Mouse (Mus musculus) thymus, adult 2 months (tissue): ENCODE measurements at regions not wholly inside any gene's neighbourhood (a gene's known extent, or its start where the extent isn't known, plus 50 kb on each side); places are given as distances from the start of the nearest gene placed in this dataset.

Experiments used
- DNase-seq: peaks from one replicate; pipeline ENCODE4 v3.0.0; 2021
- H3K27ac ChIP-seq: fragments of 200-500 bp; 2 replicates; pipeline ENCODE4 v1.5.1; 2012; ENCODE audit warnings: low read length, control low read depth; ENCODE audit not compliant: control insufficient read depth, insufficient read depth
- H3K27me3 ChIP-seq: fragments of 200-500 bp; 2 replicates; pipeline ENCODE4 v1.6.1; 2012; ENCODE audit warnings: mild to moderate bottlenecking, low read length, moderate library complexity, mixed read lengths; ENCODE audit not compliant: control insufficient read depth, insufficient read depth
- H3K36me3 ChIP-seq: fragments of 200-500 bp; 2 replicates; pipeline ENCODE4 v1.6.1; 2012; ENCODE audit warnings: mild to moderate bottlenecking, low read length, moderate library complexity; ENCODE audit not compliant: control insufficient read depth, insufficient read depth
- H3K4me1 ChIP-seq: fragments of 200-500 bp; replicated peaks from 2 replicates; pipeline ENCODE4 v1.6.1; 2012; ENCODE audit warnings: low read length; ENCODE audit not compliant: control insufficient read depth, insufficient read depth
- H3K4me3 ChIP-seq: fragments of 200-500 bp; 2 replicates; pipeline ENCODE4 v1.5.1; 2012; ENCODE audit warnings: mild to moderate bottlenecking, low read length, control low read depth, moderate library complexity; ENCODE audit not compliant: control insufficient read depth, insufficient read depth
- CTCF ChIP-seq: fragments of 200-500 bp; IDR thresholded peaks from 2 replicates; pipeline ENCODE4 v1.5.1; 2012; ENCODE audit warnings: mild to moderate bottlenecking, control low read depth, low read length, moderate library complexity, borderline replicate concordance; ENCODE audit not compliant: control insufficient read depth, poor library complexity, insufficient read depth; ENCODE audit errors: extremely low read depth
- POLR2A ChIP-seq: fragments of 200-500 bp; IDR thresholded peaks from 2 replicates; pipeline ENCODE4 v1.6.1; 2012; ENCODE audit warnings: mild to moderate bottlenecking, low read length, control low read depth, moderate library complexity; ENCODE audit not compliant: control insufficient read depth, poor library complexity, insufficient read depth; ENCODE audit errors: extremely low read depth
- WGBS: fragments of 180-500 bp; shearing (Covaris S2); methylation state at CpG from one replicate; pipeline ENCODE4 v1.1.7; 2018; 5-methylcytosine and 5-hydroxymethylcytosine counted together

DNA sequence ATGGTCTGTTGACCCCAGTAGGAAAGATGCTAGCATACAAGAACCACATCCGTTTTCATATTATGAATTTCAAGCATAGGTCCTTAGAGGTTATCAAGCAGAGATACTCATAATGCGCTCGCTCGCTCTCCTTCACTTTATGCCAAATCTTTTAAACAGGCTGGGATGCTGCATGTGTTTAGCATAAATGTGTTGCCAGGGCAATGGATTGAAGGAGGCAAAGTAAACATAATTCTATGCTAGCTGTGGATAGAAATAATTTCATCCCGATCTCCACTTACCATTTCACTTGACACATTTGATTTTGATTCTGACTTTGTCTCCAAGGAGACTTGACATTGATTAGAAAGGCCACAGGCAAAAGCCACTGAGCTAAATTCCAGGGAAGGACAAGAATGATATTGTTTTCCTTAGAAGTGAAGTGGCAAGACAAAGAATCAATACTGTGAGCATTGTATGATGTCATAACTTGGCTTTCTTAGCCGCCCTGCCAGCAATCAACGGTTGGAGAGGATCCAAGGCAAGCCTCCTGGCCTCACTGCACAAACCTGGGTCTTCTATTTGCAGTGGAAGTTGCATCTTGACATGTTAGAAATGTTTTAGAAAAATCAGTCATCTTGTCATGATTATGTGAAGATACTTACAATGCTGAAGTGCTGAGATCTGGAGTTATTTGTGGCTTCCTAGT, 217.3 kb upstream of the Arglu1 start:
- Histone ChIP-seq H3K27ac (no peak overlapping the region), H3K27me3 (no peaks in the 10 kb centered on the region), H3K4me1 (no peaks in the 10 kb centered on the region), H3K4me3 (no peak overlapping the region), H3K36me3 (no peaks in the 10 kb centered on the region)
- DNase-seq = no peak
- 93% methylated on average over 7 of the region's 7 CpGs for WGBS
- no peak for TF ChIP-seq POLR2A
- no peak for TF ChIP-seq CTCF

DNA sequence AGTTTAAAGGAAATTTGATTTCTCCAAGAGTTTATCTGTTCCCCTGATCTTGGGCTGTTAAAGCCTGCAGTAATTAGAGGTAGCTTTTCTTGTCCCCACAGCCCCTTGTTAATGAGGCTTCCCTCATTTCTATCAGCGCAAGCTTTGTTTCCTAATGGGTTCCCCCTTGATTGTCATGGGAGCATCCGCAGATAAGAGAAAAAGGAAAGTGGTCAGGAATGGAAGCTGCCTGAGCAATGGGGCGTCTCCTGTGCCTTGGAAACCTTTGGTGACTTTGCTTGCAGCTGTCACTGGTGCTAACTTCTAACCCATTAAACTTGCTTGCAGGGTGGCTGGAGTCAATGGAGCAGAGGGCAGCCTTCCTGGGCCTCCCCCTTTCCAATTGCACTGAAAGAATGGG, 202.7 kb upstream of the Arglu1 start:
- TF ChIP-seq POLR2A = no peak
- no peak for TF ChIP-seq CTCF

DNA sequence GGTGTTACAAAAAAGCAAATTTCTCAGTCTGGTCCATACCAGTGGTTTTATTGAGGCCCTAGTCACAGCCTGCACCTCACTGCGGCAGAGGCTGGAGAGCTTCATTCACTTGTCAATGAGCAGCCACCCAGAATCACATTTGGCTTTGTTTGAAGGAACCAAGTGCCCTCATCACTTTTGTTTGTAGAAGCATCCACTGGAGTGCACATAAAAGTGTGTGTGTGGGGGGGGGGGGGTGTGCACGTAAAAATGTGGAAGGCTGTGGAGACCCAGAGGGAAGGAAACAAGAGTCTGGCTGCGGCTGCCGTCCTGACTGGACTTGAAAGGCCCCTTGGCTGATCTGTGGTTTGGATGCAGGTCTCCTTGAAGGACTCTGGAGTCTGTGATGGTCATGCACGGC, 187.0 kb upstream of the Arglu1 start:
- no peak for DNase-seq
- H3K4me3 ChIP-seq = no peak overlapping the region
- no peak overlapping the region for H3K27ac ChIP-seq
- H3K4me1 ChIP-seq = no peaks in the 10 kb centered on the region
- WGBS = 97% methylated on average over 5 of the region's 5 CpGs
- TF ChIP-seq POLR2A = no peak
- no peak for TF ChIP-seq CTCF
- no peaks in the 10 kb centered on the region for H3K27me3 ChIP-seq
- no peaks in the 10 kb centered on the region for H3K36me3 ChIP-seq

More for the DNA sequence above, 202.7 kb upstream of the Arglu1 start:
- no peak overlapping the region for H3K27ac ChIP-seq
- H3K36me3 ChIP-seq = no peaks in the 10 kb centered on the region
- H3K4me1 ChIP-seq = no peaks in the 10 kb centered on the region
- WGBS = 90% methylated on average over 3 of the region's 3 CpGs
- DNase-seq = no peak
- H3K27me3 ChIP-seq = no peaks in the 10 kb centered on the region
- no peak overlapping the region for H3K4me3 ChIP-seq

DNA sequence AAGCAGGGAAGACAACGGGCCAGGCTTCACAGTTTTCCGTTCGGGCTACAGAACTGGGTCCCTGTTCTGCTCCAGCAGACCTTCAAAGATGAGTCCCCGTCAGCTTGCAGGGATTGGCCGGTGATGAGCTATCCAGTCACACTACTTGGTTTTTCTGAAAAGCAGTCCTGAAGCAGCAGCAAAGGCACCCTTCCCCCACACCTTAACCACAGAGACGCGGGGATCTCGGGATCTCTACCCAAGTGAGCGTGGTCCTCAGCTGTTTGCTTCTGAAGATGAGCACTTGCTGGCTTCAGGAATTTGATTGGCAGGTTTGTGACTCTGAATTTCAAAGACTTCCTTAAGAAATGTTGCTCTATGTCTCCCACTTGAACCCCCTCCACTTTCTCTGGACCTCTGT, 186.6 kb upstream of the Arglu1 start:
- no peaks in the 10 kb centered on the region for H3K36me3 ChIP-seq
- H3K27ac ChIP-seq = no peak overlapping the region
- no peaks in the 10 kb centered on the region for H3K4me1 ChIP-seq
- no peak for DNase-seq
- 82% methylated on average over 9 of the region's 9 CpGs for WGBS
- no peak overlapping the region for H3K4me3 ChIP-seq
- H3K27me3 ChIP-seq = no peaks in the 10 kb centered on the region
- TF ChIP-seq POLR2A (no peak), CTCF (no peak)

DNA sequence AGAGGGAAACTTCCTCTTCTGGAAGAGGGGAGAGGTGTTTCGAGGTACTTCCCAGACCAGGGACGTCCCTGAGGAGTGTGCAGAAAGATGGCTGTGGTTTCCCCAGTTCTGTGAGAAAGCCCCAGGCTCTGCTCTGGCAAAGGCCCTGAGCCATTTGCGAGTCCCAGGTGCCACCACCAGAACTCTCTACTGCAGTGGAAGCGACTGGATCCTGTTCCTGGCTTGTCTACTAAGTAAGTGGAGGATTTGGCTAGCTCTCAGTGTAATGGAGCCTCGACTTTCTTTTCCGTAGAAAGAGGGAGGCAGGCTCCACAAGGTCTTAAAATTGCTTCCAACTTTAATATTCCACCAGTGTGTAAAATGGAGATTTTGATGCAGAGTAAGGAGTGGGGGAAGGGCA, 186.1 kb upstream of the Arglu1 start:
- TF ChIP-seq POLR2A (no peak), CTCF (no peak)
- H3K4me3 ChIP-seq = no peak overlapping the region
- no peaks in the 10 kb centered on the region for H3K4me1 ChIP-seq
- no peak overlapping the region for H3K27ac ChIP-seq
- DNase-seq = no peak
- WGBS = 86% methylated on average over 6 of the region's 6 CpGs
- no peaks in the 10 kb centered on the region for H3K27me3 ChIP-seq
- H3K36me3 ChIP-seq = no peaks in the 10 kb centered on the region

DNA sequence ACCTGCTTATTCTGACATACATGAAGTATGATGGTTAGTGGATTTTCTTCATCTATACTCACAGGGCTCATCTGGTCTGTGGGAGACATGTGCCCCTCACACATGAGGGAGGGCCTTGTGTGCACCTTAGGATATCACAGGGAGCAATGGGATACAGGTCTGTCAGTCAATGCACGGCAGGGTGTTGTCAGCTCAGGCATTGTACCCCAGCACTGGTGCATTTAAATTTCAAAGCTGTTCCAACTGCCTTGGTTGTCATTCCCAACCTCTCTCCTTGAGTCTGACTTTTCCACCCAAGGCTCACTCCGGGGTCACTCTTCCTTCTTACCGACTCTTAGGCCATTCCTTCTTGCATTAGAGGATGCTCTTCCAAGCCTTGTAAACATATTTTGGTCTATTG, 181.6 kb upstream of the Arglu1 start:
- no peak for DNase-seq
- WGBS = 92% methylated on average over 3 of the region's 3 CpGs
- Histone ChIP-seq H3K36me3 (no peaks in the 10 kb centered on the region), H3K27me3 (no peaks in the 10 kb centered on the region), H3K4me3 (no peak overlapping the region), H3K27ac (no peak overlapping the region), H3K4me1 (no peaks in the 10 kb centered on the region)
- TF ChIP-seq CTCF (no peak), POLR2A (no peak)

DNA sequence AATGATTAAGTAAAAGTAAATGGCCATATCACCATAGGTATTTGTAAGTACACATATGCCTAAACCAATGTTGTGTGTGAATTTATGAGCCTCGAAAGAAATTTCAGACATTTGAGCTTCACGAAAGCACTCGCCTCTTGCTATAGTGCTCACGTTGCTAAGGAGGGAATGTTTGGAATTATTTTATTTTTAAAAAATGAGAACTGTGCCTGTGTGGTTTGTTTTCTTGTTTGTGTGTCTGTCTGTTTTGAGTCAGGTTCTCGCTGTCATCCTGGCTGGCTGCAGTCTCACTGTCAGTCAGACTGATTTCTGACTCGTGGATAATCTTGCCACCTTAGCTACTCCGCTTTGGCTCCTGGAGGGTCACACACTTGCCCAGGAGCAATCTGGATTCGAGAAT, 180.7 kb upstream of the Arglu1 start:
- Histone ChIP-seq H3K27me3 (no peaks in the 10 kb centered on the region), H3K27ac (no peak overlapping the region), H3K36me3 (no peaks in the 10 kb centered on the region), H3K4me3 (no peak overlapping the region), H3K4me1 (no peaks in the 10 kb centered on the region)
- no peak for TF ChIP-seq CTCF
- no peak for TF ChIP-seq POLR2A
- 91% methylated on average over 8 of the region's 8 CpGs for WGBS
- no peak for DNase-seq
